Mouse (Mus musculus): ENCODE results near the gene C1qtnf7. TPM values are rescaled to one million over a fixed set of nuclear protein-coding genes. Genes with fewer than 3 reads are reported as not detected.

C1qtnf7 gene
- polyA plus RNA-seq, 2 experiments, result 0.37 to 0.53 TPM

DNA sequence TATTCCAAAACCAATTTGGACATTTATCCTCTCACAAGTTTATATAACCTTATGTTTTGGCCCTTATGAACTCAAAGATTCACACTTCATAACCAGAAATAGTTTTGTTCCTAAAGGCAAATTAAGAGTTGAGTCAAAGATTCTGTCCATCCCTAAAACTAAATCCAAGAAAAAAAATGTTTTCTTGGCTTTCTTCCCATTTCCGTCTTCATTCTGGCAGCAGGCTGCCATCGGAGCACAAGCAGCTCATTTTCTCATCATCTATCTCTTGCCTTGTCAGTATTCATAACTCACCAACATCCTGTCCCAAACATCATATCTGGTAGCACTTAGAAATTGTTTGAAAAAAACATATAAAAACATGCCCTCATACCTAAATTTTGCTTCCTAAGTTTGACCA lies 6.9 kb upstream of the C1qtnf7 start:
- 26% methylated on average over 2 of the region's 2 CpGs for WGBS (ENCODE audit: insufficient replicate concordance)
- no peak for ATAC-seq (ENCODE audit: insufficient read depth)
- no peaks in the 10 kb centered on the region for H3K9me3 ChIP-seq (ENCODE audit: control insufficient read depth, low read length)
- DNase-seq (ENCODE audit: low read depth in 3 of 3, low spot score in 3 of 3), result no peak
- H3K4me2 ChIP-seq (ENCODE audit: low read depth), result no peak overlapping the region
- H3K9ac ChIP-seq (replicated peaks), result no peak overlapping the region
- no peaks in the 10 kb centered on the region for H3K27me3 ChIP-seq (ENCODE audit: control insufficient read depth, insufficient read depth, low read length)
- no peaks in the 10 kb centered on the region for H3K36me3 ChIP-seq (replicated peaks; ENCODE audit: control insufficient read depth, insufficient read depth, low read depth)
- H3K27ac ChIP-seq, result no peak overlapping the region
- no peak overlapping the region for H3K4me3 ChIP-seq (ENCODE audit: insufficient read depth in 1 of 2, low read depth in 2 of 2, low read length in 2 of 2)
- TF ChIP-seq EP300 (IDR thresholded peaks at IDR 0.05; ENCODE audit: low read depth), result no peak
- TF ChIP-seq CTCF (IDR thresholded peaks at IDR 0.05; ENCODE audit: low read depth), result no peak
- H3K4me1 ChIP-seq (replicated peaks; ENCODE audit: control insufficient read depth in 2 of 2, insufficient read depth in 2 of 2, low read length in 1 of 2), result peaks cover 0 to 4% of the 10 kb centered on the region in 2 experiments; a peak in 1 of 4 replicates

GRCm38 (mm10) chr5:43508892-43509291 lies 6.4 kb upstream of the C1qtnf7 start:
- Histone ChIP-seq H3K4me2 (ENCODE audit: low read depth) (no peak overlapping the region), H3K4me1 (replicated peaks; ENCODE audit: control insufficient read depth in 2 of 2, insufficient read depth in 2 of 2, low read length in 1 of 2) (peaks cover 0 to 4% of the 10 kb centered on the region in 2 experiments; a peak in 1 of 4 replicates), H3K36me3 (replicated peaks; ENCODE audit: control insufficient read depth, insufficient read depth, low read depth) (no peaks in the 10 kb centered on the region), H3K27me3 (ENCODE audit: control insufficient read depth, insufficient read depth, low read length) (no peaks in the 10 kb centered on the region), H3K9me3 (ENCODE audit: control insufficient read depth, low read length) (no peaks in the 10 kb centered on the region), H3K27ac (no peak overlapping the region), H3K4me3 (ENCODE audit: insufficient read depth in 1 of 2, low read depth in 2 of 2, low read length in 2 of 2) (no peak overlapping the region), H3K9ac (replicated peaks) (no peak overlapping the region)
- 11% methylated on average over 1 of the region's 1 CpGs for WGBS (ENCODE audit: insufficient replicate concordance)
- ATAC-seq (ENCODE audit: insufficient read depth) (no peak), DNase-seq (ENCODE audit: low read depth in 3 of 3, low spot score in 3 of 3) (no peak)
- TF ChIP-seq EP300 (IDR thresholded peaks at IDR 0.05; ENCODE audit: low read depth), result no peak
- TF ChIP-seq CTCF (IDR thresholded peaks at IDR 0.05; ENCODE audit: low read depth), result no peak

GRCm38 (mm10) chr5:43511126-43511525 lies 4.2 kb upstream of the C1qtnf7 start:
- H3K27ac ChIP-seq, result no peak overlapping the region
- no peaks in the 10 kb centered on the region for H3K27me3 ChIP-seq (ENCODE audit: control insufficient read depth, insufficient read depth, low read length)
- DNase-seq (ENCODE audit: low read depth in 3 of 3, low spot score in 3 of 3) (no peak), ATAC-seq (ENCODE audit: insufficient read depth) (no peak)
- peaks cover 0 to 4% of the 10 kb centered on the region in 2 experiments; a peak in 1 of 4 replicates for H3K4me1 ChIP-seq (replicated peaks; ENCODE audit: control insufficient read depth in 2 of 2, insufficient read depth in 2 of 2, low read length in 1 of 2)
- H3K4me3 ChIP-seq (ENCODE audit: insufficient read depth in 1 of 2, low read depth in 2 of 2, low read length in 2 of 2), result no peak overlapping the region
- 43% methylated on average over 2 of the region's 2 CpGs for WGBS (ENCODE audit: insufficient replicate concordance)
- no peaks in the 10 kb centered on the region for H3K36me3 ChIP-seq (replicated peaks; ENCODE audit: control insufficient read depth, insufficient read depth, low read depth)
- TF ChIP-seq EP300 (IDR thresholded peaks at IDR 0.05; ENCODE audit: low read depth) (no peak), CTCF (IDR thresholded peaks at IDR 0.05; ENCODE audit: low read depth) (no peak)
- no peak overlapping the region for H3K4me2 ChIP-seq (ENCODE audit: low read depth)
- H3K9ac ChIP-seq (replicated peaks), result no peak overlapping the region
- H3K9me3 ChIP-seq (ENCODE audit: control insufficient read depth, low read length), result no peaks in the 10 kb centered on the region

- no peak overlapping the region for H3K27ac ChIP-seq
- TF ChIP-seq CTCF (IDR thresholded peaks at IDR 0.05; ENCODE audit: low read depth) (no peak), EP300 (IDR thresholded peaks at IDR 0.05; ENCODE audit: low read depth) (no peak)
- DNase-seq (ENCODE audit: low read depth in 3 of 3, low spot score in 3 of 3), result no peak
- H3K4me1 ChIP-seq (replicated peaks; ENCODE audit: control insufficient read depth in 2 of 2, insufficient read depth in 2 of 2, low read length in 1 of 2), result no peaks in the 10 kb centered on the region
- no peaks in the 10 kb centered on the region for H3K36me3 ChIP-seq (replicated peaks; ENCODE audit: control insufficient read depth, insufficient read depth, low read depth)
- 20% methylated on average over 7 of the region's 7 CpGs for WGBS (ENCODE audit: insufficient replicate concordance)
- H3K9me3 ChIP-seq (ENCODE audit: control insufficient read depth, low read length), result no peaks in the 10 kb centered on the region
- no peak for ATAC-seq (ENCODE audit: insufficient read depth)
- no peak overlapping the region for H3K4me2 ChIP-seq (ENCODE audit: low read depth)
- no peak overlapping the region for H3K4me3 ChIP-seq (ENCODE audit: insufficient read depth in 1 of 2, low read depth in 2 of 2, low read length in 2 of 2)
- H3K9ac ChIP-seq (replicated peaks), result no peak overlapping the region
- H3K27me3 ChIP-seq (ENCODE audit: control insufficient read depth, insufficient read depth, low read length), result no peaks in the 10 kb centered on the region
These were observed 1.2 kb downstream of the C1qtnf7 start for GRCm38 (mm10) chr5:43516491-43516890.

DNA sequence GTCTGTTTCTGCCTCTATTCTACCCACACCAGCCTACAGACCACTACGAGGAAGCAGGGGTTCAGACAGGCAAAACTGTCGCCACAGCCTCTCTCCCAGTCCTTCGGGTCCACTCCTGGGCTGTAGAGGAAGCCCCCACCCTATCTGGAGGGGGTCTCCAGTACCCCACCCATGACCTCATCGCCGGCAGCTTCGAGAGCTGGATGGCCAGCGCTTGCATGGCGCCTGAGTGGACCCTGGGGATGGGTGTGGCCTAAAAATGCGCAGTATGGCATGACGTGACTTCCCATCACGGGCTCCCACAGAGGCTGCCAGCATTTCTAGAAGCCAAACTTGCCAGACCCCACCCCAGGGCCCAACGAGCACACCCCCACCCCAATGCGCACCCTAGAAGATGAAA lies 2.0 kb downstream of the C1qtnf7 start:
- Histone ChIP-seq H3K27ac (no peak overlapping the region), H3K4me2 (ENCODE audit: low read depth) (no peak overlapping the region), H3K27me3 (ENCODE audit: control insufficient read depth, insufficient read depth, low read length) (no peaks in the 10 kb centered on the region), H3K9me3 (ENCODE audit: control insufficient read depth, low read length) (no peaks in the 10 kb centered on the region), H3K4me3 (ENCODE audit: insufficient read depth in 1 of 2, low read depth in 2 of 2, low read length in 2 of 2) (no peak overlapping the region), H3K36me3 (replicated peaks; ENCODE audit: control insufficient read depth, insufficient read depth, low read depth) (no peaks in the 10 kb centered on the region), H3K9ac (replicated peaks) (no peak overlapping the region), H3K4me1 (replicated peaks; ENCODE audit: control insufficient read depth in 2 of 2, insufficient read depth in 2 of 2, low read length in 1 of 2) (no peaks in the 10 kb centered on the region)
- ATAC-seq (ENCODE audit: insufficient read depth) (no peak), DNase-seq (ENCODE audit: low read depth in 3 of 3, low spot score in 3 of 3) (no peak)
- WGBS (ENCODE audit: insufficient replicate concordance), result 62% methylated on average over 13 of the region's 13 CpGs
- TF ChIP-seq EP300 (IDR thresholded peaks at IDR 0.05; ENCODE audit: low read depth) (no peak), CTCF (IDR thresholded peaks at IDR 0.05; ENCODE audit: low read depth) (no peak)
